Mouse (Mus musculus): Measurements from ENCODE around the gene Lipa.

Gene Lipa

GRCm38 (mm10) chr19:34526941-34527682, at the start of gene Lipa:
Gene Lipa (minus strand): TSS chr19:34527474.
- DNase-seq (ENCODE audit: low spot score): peak; percentile 96

- no peak for DNase-seq (ENCODE audit: low spot score)
These were observed 46.4 kb upstream of the Lipa start for GRCm38 (mm10) chr19:34573650-34574049.

- no peak for DNase-seq (ENCODE audit: low spot score)
These were observed 43.8 kb upstream of the Lipa start for GRCm38 (mm10) chr19:34571080-34571479.

GRCm38 (mm10) chr19:34569896-34570476, 42.7 kb upstream of the Lipa start:
- no peak for DNase-seq (ENCODE audit: low spot score)

- no peak for DNase-seq (ENCODE audit: low spot score)
These were observed 42.0 kb upstream of the Lipa start for GRCm38 (mm10) chr19:34568988-34569895.

- DNase-seq (ENCODE audit: low spot score): no peak
These were observed 39.0 kb upstream of the Lipa start for GRCm38 (mm10) chr19:34566178-34566784.

- no peak for DNase-seq (ENCODE audit: low spot score)
These were observed 35.3 kb upstream of the Lipa start for GRCm38 (mm10) chr19:34562556-34562955.

- DNase-seq (ENCODE audit: low spot score): no peak
These were observed 29.3 kb upstream of the Lipa start for GRCm38 (mm10) chr19:34556621-34557020.

GRCm38 (mm10) chr19:34554061-34554460, 26.8 kb upstream of the Lipa start:
- no peak for DNase-seq (ENCODE audit: low spot score)

- no peak for DNase-seq (ENCODE audit: low spot score)
These were observed 26.2 kb upstream of the Lipa start for GRCm38 (mm10) chr19:34553522-34553921.

- no peak for DNase-seq (ENCODE audit: low spot score)
These were observed 25.7 kb upstream of the Lipa start for GRCm38 (mm10) chr19:34553021-34553420.

GRCm38 (mm10) chr19:34551981-34552380, 24.7 kb upstream of the Lipa start:
- no peak for DNase-seq (ENCODE audit: low spot score)

- peak; percentile 71 for DNase-seq (ENCODE audit: low spot score)
These were observed 23.4 kb upstream of the Lipa start, which contains the start of gene Ifit2 for GRCm38 (mm10) chr19:34550534-34551223. Gene Ifit2 (plus strand): TSS chr19:34550694.

GRCm38 (mm10) chr19:34550205-34550533, 22.9 kb upstream of the Lipa start:
- DNase-seq (ENCODE audit: low spot score): no peak

- peak; percentile 87 for DNase-seq (ENCODE audit: low spot score)
These were observed 20.7 kb upstream of the Lipa start for GRCm38 (mm10) chr19:34547976-34548375.

GRCm38 (mm10) chr19:34546211-34546610, 18.9 kb upstream of the Lipa start:
- DNase-seq (ENCODE audit: low spot score): no peak

GRCm38 (mm10) chr19:34539422-34539821, 12.1 kb upstream of the Lipa start:
- no peak for DNase-seq (ENCODE audit: low spot score)

GRCm38 (mm10) chr19:34532061-34532751, 4.9 kb upstream of the Lipa start:
- DNase-seq (ENCODE audit: low spot score): no peak

- DNase-seq (ENCODE audit: low spot score): no peak
These were observed 852 bp downstream of the Lipa start for GRCm38 (mm10) chr19:34526321-34526923.

- no peak for DNase-seq (ENCODE audit: low spot score)
These were observed 2.6 kb downstream of the Lipa start for GRCm38 (mm10) chr19:34524646-34525045.
